Mouse (Mus musculus) gastrocnemius, postnatal 25 days (tissue): ENCODE data around the gene Gkn1. TPM values are rescaled to one million over a fixed set of nuclear protein-coding genes. Genes with fewer than 3 reads are reported as not detected.

Experiments
- DNase-seq: peaks from one replicate; pipeline ENCODE4 v3.0.0; 2022
- total RNA-seq, 2 experiments: library from RNA; stranded (reverse); gene quantifications; 1 replicate in 1 of 2; 2 replicates in 1 of 2; pipeline ENCODE4 v1.2.3; 2021

Gene Gkn1
- total RNA-seq, 2 experiments from 2014 or later = not detected

- no peak for DNase-seq
These were observed 27.4 kb downstream of the Gkn1 start for GRCm38 (mm10) chr6:87323381-87323780.

GRCm38 (mm10) chr6:87318651-87319050 lies 32.1 kb downstream of the Gkn1 start:
- peak; percentile 33 for DNase-seq

GRCm38 (mm10) chr6:87316966-87317365 lies 33.8 kb downstream of the Gkn1 start:
- peak; percentile 54 for DNase-seq

GRCm38 (mm10) chr6:87312761-87313160 lies 38.0 kb downstream of the Gkn1 start:
- DNase-seq = no peak

- no peak for DNase-seq
These were observed 46.3 kb downstream of the Gkn1 start for GRCm38 (mm10) chr6:87304486-87304885.

GRCm38 (mm10) chr6:87302746-87303145 lies 48.0 kb downstream of the Gkn1 start:
- no peak for DNase-seq

GRCm38 (mm10) chr6:87301991-87302390 lies 48.8 kb downstream of the Gkn1 start:
- DNase-seq = no peak

Other genes starting within 250 kb of the Gkn1 start
- gene D6Ertd527e, start 246.2 kb downstream of the Gkn1 start, total RNA-seq = not detected
- gene Antxr1, start 15.1 kb downstream of the Gkn1 start, total RNA-seq = 10 to 100 TPM; 11.6 to 13.0 TPM
- not detected for gene Gkn2, start 22.4 kb upstream of the Gkn1 start, total RNA-seq
- gene Gkn3, start 38.0 kb upstream of the Gkn1 start, total RNA-seq = 1 to 10 TPM in 1 of 2 experiments, under 1 TPM in 1; 0.33 to 2.6 TPM
- gene Bmp10, start 78.1 kb upstream of the Gkn1 start, total RNA-seq = not detected
- gene Arhgap25, start 182.3 kb upstream of the Gkn1 start, total RNA-seq = 1 to 10 TPM in 1 of 2 experiments, under 1 TPM in 1; 0.82 to 1.3 TPM
- 1 to 10 TPM; 2.1 to 2.3 TPM for gene Prokr1, start 239.8 kb upstream of the Gkn1 start, total RNA-seq